Mouse (Mus musculus): ENCODE measurements around the gene Gng3. TPM values are rescaled to one million over a fixed set of nuclear protein-coding genes. Genes with fewer than 3 reads are reported as not detected.
A peak's percentile ranks its signal among the peaks of the same experiment; 100 is the strongest.
"Not testable (repeated sequence)": the region's sequence is repeated elsewhere in the genome, so short reads cannot be mapped to it uniquely, and the experiment has no call there.

The Gng3 gene
- polyA plus RNA-seq, 1 experiment from 2014 or later = 0.52 TPM

- Histone ChIP-seq H3K36me3 (peaks cover 29% of the 10 kb centered on the region), H3K4me3 (replicated peaks) (peak overlapping the region; percentile 99), H3K4me1 (replicated peaks) (peaks cover 49% of the 10 kb centered on the region), H3K27ac (peak overlapping the region; percentile 92), H3K9ac (peak overlapping the region; percentile 98), H3K27me3 (no peaks in the 10 kb centered on the region), H3K4me2 (peak overlapping the region; percentile 85), H3K9me3 (replicated peaks) (no peaks in the 10 kb centered on the region)
- DNase-seq (no peak), ATAC-seq (ENCODE audit: low read depth) (no peak; the same call in none of the 2 replicates)
- 21% methylated on average over 9 of the region's 9 CpGs for WGBS (ENCODE audit: insufficient replicate concordance)
Measured at GRCm38 (mm10) chr19:8870838-8871237, 31.8 kb upstream of the Gng3 start.

- DNase-seq; ATAC-seq (ENCODE audit: low read depth); H3K9me3 ChIP-seq (replicated peaks); H3K27me3 ChIP-seq: not testable (repeated sequence)
- H3K9ac ChIP-seq = peak overlapping the region; percentile 98
- H3K4me2 ChIP-seq = peak overlapping the region; percentile 85
- H3K4me1 ChIP-seq (replicated peaks) = peaks cover 49% of the 10 kb centered on the region
- H3K36me3 ChIP-seq = peaks cover 25% of the 10 kb centered on the region
- H3K4me3 ChIP-seq (replicated peaks) = peak overlapping the region; percentile 99
- peak overlapping the region; percentile 92 for H3K27ac ChIP-seq
- 62% methylated on average over 3 of the region's 3 CpGs for WGBS (ENCODE audit: insufficient replicate concordance)
Measured at GRCm38 (mm10) chr19:8870381-8870780, 31.4 kb upstream of the Gng3 start.

DNA sequence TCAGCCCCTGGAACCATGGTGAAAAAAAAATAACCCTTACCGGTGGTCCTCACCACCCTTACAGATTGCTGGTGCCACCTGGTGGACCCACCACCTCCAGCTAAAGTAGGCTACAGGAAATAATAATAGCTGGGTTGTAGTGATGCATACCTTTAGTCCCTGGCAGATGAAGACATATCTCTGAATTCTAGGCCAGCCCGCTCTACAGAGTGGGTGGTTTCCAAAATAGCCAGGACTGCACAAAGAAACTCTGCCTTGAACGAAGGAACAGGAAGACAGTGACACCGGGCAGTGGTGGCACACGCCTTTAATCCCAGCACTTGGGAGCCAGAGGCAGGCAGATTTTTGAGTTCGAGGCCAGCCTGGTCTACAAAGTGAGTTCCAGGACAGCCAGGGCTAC lies 25.3 kb upstream of the Gng3 start:
- H3K36me3 ChIP-seq = no peaks in the 10 kb centered on the region
- ATAC-seq (ENCODE audit: low read depth) (no peak), DNase-seq (no peak)
- 73% methylated on average over 6 of the region's 6 CpGs for WGBS (ENCODE audit: insufficient replicate concordance)
- H3K9me3 ChIP-seq (replicated peaks) = no peaks in the 10 kb centered on the region
- H3K4me1 ChIP-seq (replicated peaks) = 0 out of 2 replicates have a peak, but pooled peaks cover 8% of the 10 kb centered on the region
- no peak overlapping the region for H3K27ac ChIP-seq
- H3K4me3 ChIP-seq (replicated peaks) = no peak overlapping the region
- no peak overlapping the region for H3K9ac ChIP-seq
- no peak overlapping the region for H3K4me2 ChIP-seq
- H3K27me3 ChIP-seq = no peaks in the 10 kb centered on the region

DNA sequence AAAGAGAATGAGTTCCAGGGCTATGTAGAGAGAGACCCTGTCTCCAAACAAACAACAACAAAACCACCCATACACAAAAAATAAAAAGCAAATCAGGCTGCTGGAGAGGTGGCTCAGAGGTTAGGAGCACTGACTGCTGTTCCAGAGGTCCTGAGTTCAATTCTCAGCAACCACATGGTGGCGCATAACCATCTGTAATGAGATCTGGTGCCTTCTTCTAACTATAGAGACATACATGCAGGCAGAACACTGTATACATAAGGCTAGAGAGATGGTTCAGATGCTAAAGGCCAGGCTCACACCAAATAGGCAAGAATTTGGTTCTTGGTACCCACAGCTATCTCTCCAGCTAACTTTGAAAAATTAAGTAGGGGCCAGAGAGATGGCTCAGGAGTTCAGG lies 20.0 kb upstream of the Gng3 start:
- H3K4me1 ChIP-seq (replicated peaks) = no peaks in the 10 kb centered on the region
- peak; percentile 28 for DNase-seq
- ATAC-seq (ENCODE audit: low read depth) = peak; percentile 45; the same call in 1 of the 2 replicates
- no peak overlapping the region for H3K9ac ChIP-seq
- no peak overlapping the region for H3K4me2 ChIP-seq
- no peaks in the 10 kb centered on the region for H3K36me3 ChIP-seq
- 18% methylated on average over 1 of the region's 1 CpGs for WGBS (ENCODE audit: insufficient replicate concordance)
- H3K27ac ChIP-seq = no peak overlapping the region
- H3K9me3 ChIP-seq (replicated peaks) = no peaks in the 10 kb centered on the region
- no peak overlapping the region for H3K4me3 ChIP-seq (replicated peaks)
- H3K27me3 ChIP-seq = no peaks in the 10 kb centered on the region

DNA sequence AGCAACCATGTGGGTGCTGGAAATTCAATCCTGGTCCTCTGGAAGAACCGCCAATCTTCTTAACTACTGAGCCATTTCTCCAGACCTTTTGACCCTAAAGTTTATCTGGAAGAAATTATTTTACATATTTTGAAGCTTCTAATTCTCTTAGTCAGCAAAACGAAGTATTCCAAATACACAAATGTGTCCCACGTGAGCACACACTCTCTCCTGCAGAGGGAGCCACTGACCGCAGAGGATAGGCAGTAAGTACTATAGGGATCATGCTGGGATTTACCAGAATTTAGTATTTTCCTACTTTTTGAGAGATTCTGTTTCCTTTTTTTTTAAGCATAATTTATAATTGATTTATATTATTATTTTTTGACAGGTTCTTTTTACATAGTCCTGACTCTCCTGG lies 18.7 kb upstream of the Gng3 start:
- 31% methylated on average over 4 of the region's 4 CpGs for WGBS (ENCODE audit: insufficient replicate concordance)
- Histone ChIP-seq H3K4me3 (replicated peaks) (no peak overlapping the region), H3K27me3 (no peaks in the 10 kb centered on the region), H3K27ac (no peak overlapping the region), H3K4me1 (replicated peaks) (no peaks in the 10 kb centered on the region), H3K4me2 (no peak overlapping the region), H3K9ac (no peak overlapping the region), H3K9me3 (replicated peaks) (no peaks in the 10 kb centered on the region), H3K36me3 (no peaks in the 10 kb centered on the region)
- ATAC-seq (ENCODE audit: low read depth) (0 out of 2 replicates have a peak, but pooled peaks have one; percentile 50), DNase-seq (peak; percentile 35)

DNA sequence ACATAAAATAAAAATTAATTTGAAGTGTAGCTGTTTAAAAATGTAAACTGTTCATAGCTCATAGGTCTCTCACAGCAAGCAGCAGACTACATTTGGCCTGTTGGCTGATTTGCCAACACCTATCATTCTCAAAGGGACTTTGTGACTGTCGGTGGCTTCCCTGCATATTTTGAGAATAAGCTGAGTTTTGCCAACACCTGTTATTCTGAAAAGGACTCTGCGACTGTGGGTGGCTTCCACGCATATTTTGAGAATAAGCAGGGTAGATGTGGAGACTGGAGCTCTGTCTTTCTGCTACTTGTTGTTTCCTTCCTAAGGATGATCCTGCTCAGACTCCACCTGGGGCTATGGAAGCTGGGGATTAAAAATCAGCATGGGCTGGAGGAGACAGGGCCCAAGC lies 14.1 kb upstream of the Gng3 start:
- no peak overlapping the region for H3K4me2 ChIP-seq
- no peak for ATAC-seq (ENCODE audit: low read depth)

GRCm38 (mm10) chr19:8852236-8852928 lies 13.4 kb upstream of the Gng3 start:
- Histone ChIP-seq H3K4me1 (replicated peaks) (peaks cover 7% of the 10 kb centered on the region), H3K36me3 (peaks cover 13% of the 10 kb centered on the region), H3K4me3 (replicated peaks) (no peak overlapping the region), H3K27me3 (no peaks in the 10 kb centered on the region), H3K4me2 (no peak overlapping the region), H3K9me3 (replicated peaks) (no peaks in the 10 kb centered on the region), H3K9ac (no peak overlapping the region), H3K27ac (no peak overlapping the region)
- ATAC-seq (ENCODE audit: low read depth) = no peak
- WGBS (ENCODE audit: insufficient replicate concordance) = 60% methylated on average over 10 of the region's 10 CpGs
- no peak for DNase-seq

More for the DNA sequence above, 14.1 kb upstream of the Gng3 start:
- 68% methylated on average over 3 of the region's 3 CpGs for WGBS (ENCODE audit: insufficient replicate concordance)
- H3K27me3 ChIP-seq = no peaks in the 10 kb centered on the region
- H3K36me3 ChIP-seq = peaks cover 6% of the 10 kb centered on the region; the same call in 1 of the 2 replicates
- no peak overlapping the region for H3K4me3 ChIP-seq (replicated peaks)
- H3K9me3 ChIP-seq (replicated peaks) = no peaks in the 10 kb centered on the region
- DNase-seq = no peak
- no peak overlapping the region for H3K27ac ChIP-seq
- H3K4me1 ChIP-seq (replicated peaks) = peaks cover 7% of the 10 kb centered on the region
- H3K9ac ChIP-seq = no peak overlapping the region

DNA sequence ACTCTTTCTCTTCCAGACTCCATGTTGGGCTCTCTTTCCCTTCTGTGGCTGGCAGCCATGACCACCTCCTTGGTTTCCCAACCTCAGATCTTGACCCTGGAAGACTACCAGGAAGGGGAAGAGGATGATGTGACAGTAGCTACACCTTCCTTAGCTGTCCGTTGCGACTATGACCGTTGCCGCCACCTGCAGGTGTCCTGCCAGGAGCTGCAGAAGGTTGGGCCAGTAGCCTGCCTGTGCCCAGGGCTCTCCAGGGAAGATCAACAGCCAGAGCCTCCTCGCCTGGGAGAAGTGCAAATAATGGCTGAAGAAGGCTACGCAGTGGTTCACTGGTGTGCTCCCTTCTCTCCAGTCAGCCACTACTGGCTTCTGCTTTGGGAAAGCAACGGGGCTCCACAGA lies 12.6 kb upstream of the Gng3 start:
- Histone ChIP-seq H3K27me3 (no peaks in the 10 kb centered on the region), H3K4me2 (no peak overlapping the region)

GRCm38 (mm10) chr19:8850402-8850901 lies 11.5 kb upstream of the Gng3 start, which contains the start of gene Lrrn4cl:
Gene Lrrn4cl, plus strand, starts transcription at chr19:8850768.
- Histone ChIP-seq H3K9ac (no peak within 1 kb of the TSS), H3K4me1 (replicated peaks) (peaks cover 7% of the 10 kb centered on the region), H3K27ac (no peak within 1 kb of the TSS), H3K4me3 (replicated peaks) (no peak within 1 kb of the TSS), H3K9me3 (replicated peaks) (no peaks in the 10 kb centered on the region), H3K27me3 (no peaks in the 10 kb centered on the region), H3K36me3 (peaks cover 32% of the 10 kb centered on the region), H3K4me2 (no peak within 1 kb of the TSS)
- no peak for DNase-seq
- ATAC-seq (ENCODE audit: low read depth) = peak; percentile 65; the same call in 1 of the 2 replicates
- WGBS (ENCODE audit: insufficient replicate concordance) = 46% methylated on average over 7 of the region's 7 CpGs

More for the DNA sequence above, 12.6 kb upstream of the Gng3 start:
- 44% methylated on average over 7 of the region's 7 CpGs for WGBS (ENCODE audit: insufficient replicate concordance)
- no peak for ATAC-seq (ENCODE audit: low read depth)
- DNase-seq = no peak
- H3K4me3 ChIP-seq (replicated peaks) = no peak overlapping the region
- peaks cover 7% of the 10 kb centered on the region for H3K4me1 ChIP-seq (replicated peaks)
- H3K27ac ChIP-seq = no peak overlapping the region
- no peak overlapping the region for H3K9ac ChIP-seq
- H3K9me3 ChIP-seq (replicated peaks) = no peaks in the 10 kb centered on the region
- peaks cover 20% of the 10 kb centered on the region for H3K36me3 ChIP-seq

DNA sequence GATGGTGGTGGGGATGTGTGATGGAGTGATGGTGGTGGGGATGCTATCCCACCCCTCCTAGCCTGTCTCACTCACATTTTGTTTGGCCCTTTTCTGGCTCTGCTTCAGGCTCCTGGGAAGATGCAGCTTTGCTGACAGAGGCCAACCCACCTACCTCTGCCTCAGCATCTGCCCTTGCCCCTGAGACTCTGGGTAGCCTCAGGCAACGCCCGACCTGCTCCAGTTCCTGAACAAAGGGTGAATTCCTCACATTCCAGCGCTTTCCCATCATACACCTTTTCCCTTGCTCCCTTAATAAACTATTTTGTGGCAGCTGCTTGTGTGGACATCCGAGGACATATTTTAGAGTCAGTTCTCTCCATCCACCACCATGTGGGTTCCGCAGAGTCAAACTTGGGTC lies 9.4 kb upstream of the Gng3 start:
- no peaks in the 10 kb centered on the region for H3K9me3 ChIP-seq (replicated peaks)
- no peak overlapping the region for H3K9ac ChIP-seq
- H3K4me2 ChIP-seq = no peak overlapping the region
- 75% methylated on average over 5 of the region's 5 CpGs for WGBS (ENCODE audit: insufficient replicate concordance)
- no peak overlapping the region for H3K27ac ChIP-seq
- ATAC-seq (ENCODE audit: low read depth) = no peak
- no peaks in the 10 kb centered on the region for H3K27me3 ChIP-seq
- H3K4me1 ChIP-seq (replicated peaks) = peaks cover 10% of the 10 kb centered on the region
- no peak for DNase-seq
- no peak overlapping the region for H3K4me3 ChIP-seq (replicated peaks)
- H3K36me3 ChIP-seq = peaks cover 38% of the 10 kb centered on the region

- H3K27ac ChIP-seq = no peak overlapping the region
- ATAC-seq (ENCODE audit: low read depth) (no peak), DNase-seq (peak; percentile 48)
- no peaks in the 10 kb centered on the region for H3K9me3 ChIP-seq (replicated peaks)
- H3K4me2 ChIP-seq = no peak overlapping the region
- WGBS (ENCODE audit: insufficient replicate concordance) = 57% methylated on average over 5 of the region's 5 CpGs
- peaks cover 22% of the 10 kb centered on the region for H3K4me1 ChIP-seq (replicated peaks)
- H3K27me3 ChIP-seq = no peaks in the 10 kb centered on the region
- H3K36me3 ChIP-seq = peaks cover 41% of the 10 kb centered on the region
- H3K9ac ChIP-seq = no peak overlapping the region
- no peak overlapping the region for H3K4me3 ChIP-seq (replicated peaks)
Measured at GRCm38 (mm10) chr19:8844371-8845129, 5.6 kb upstream of the Gng3 start.
